Mouse (Mus musculus): ENCODE measurements around the gene Cdh18.
"Not testable (repeated sequence)": the region's sequence is repeated elsewhere in the genome, so short reads cannot be mapped to it uniquely, and the experiment has no call there.

Cdh18 gene

GRCm38 (mm10) chr15:23212068-23212467 is 663.2 kb downstream of the Cdh18 start:
- no peak for DNase-seq (ENCODE audit: low spot score)

DNA sequence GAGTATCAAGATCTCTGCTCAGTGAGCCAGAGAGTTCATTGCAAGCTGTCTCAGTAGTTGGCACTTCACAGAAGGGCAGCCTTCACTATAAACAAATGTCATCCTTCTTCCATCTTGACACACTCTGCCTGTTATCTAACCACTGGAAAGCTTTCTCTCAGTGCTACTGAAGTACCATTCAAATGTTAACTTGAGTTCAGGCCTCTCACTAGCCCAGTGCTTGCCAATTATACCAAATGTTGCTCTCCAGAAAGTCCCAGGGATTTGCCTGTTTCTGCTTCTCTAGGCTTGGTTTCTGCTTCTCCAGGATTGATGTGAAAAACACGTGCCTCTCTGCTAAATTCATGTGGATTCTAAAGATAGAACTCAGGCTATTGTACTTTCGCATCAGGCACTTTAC is 681.8 kb downstream of the Cdh18 start:
- DNase-seq (ENCODE audit: low spot score): no peak

GRCm38 (mm10) chr15:23257751-23258440 is 709.1 kb downstream of the Cdh18 start:
- DNase-seq (ENCODE audit: low spot score): no peak

- DNase-seq (ENCODE audit: low spot score): no peak
Measured at GRCm38 (mm10) chr15:23278421-23278820, 729.6 kb downstream of the Cdh18 start.

DNA sequence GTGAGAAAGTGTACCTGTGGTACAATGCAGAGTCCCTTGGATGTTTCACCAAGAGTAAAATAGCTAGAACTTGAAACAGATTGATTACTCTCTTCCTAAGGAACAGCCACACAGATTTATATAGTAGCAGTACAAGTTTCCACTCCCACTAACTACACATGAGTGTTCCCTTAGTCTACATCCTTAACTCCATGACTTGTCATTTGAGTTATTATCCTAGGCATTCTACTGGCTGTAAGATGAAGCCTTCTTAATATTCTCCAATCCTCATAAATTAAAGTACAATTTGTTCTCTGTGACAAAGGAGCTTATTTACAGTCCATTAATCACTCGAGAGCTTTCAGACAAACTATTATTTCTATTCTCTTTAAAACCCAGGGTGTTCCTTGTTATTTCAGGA is 756.2 kb downstream of the Cdh18 start:
- no peak for DNase-seq (ENCODE audit: low spot score)

- DNase-seq (ENCODE audit: low spot score): no peak
Measured at GRCm38 (mm10) chr15:23316766-23317165, 767.9 kb downstream of the Cdh18 start.

- no peak for DNase-seq (ENCODE audit: low spot score)
Measured at GRCm38 (mm10) chr15:23317409-23317808, 768.6 kb downstream of the Cdh18 start.

GRCm38 (mm10) chr15:23340338-23340737 is 791.5 kb downstream of the Cdh18 start:
- not testable (repeated sequence) for DNase-seq (ENCODE audit: low spot score)

DNA sequence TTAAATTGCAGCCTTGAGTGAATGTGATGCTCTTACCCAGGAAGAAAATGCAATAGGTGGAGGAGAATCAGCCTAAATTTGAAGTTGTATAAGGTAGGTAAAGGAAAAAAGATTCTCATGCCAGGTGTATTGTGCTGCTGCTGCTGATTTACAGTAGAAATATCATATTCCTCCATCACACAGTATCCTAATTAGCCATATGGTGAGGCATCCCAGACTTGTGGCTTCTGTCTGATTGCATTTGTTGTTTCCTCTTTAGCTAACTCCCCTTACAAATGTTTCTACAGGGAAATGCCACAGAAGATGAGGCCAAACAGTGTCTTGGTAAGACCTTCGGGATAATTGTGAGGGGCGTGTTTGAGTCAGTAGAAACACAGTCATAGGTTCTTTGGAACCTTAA is 802.3 kb downstream of the Cdh18 start:
- no peak for DNase-seq (ENCODE audit: low spot score)

DNA sequence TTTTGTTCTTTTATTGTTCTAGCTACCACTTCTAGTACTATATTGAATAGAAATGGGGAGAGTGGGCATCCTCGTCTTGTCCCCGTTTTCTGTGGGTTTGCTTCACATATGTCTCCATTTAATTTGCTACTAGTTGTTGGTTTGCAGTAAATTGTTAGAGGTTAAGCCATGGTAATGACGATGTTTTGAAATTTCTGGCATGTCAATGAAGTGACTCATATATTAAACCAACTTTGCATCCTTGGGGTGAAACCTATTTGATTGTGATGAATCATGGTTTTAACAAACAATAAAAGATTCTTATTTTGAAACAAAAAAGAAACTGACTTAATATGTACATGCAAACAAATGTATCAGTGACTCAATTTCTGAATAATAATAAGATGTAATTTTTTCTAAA is 817.5 kb downstream of the Cdh18 start:
- no peak for DNase-seq (ENCODE audit: low spot score)

GRCm38 (mm10) chr15:23367712-23368111 is 818.9 kb downstream of the Cdh18 start:
- DNase-seq (ENCODE audit: low spot score): no peak

DNA sequence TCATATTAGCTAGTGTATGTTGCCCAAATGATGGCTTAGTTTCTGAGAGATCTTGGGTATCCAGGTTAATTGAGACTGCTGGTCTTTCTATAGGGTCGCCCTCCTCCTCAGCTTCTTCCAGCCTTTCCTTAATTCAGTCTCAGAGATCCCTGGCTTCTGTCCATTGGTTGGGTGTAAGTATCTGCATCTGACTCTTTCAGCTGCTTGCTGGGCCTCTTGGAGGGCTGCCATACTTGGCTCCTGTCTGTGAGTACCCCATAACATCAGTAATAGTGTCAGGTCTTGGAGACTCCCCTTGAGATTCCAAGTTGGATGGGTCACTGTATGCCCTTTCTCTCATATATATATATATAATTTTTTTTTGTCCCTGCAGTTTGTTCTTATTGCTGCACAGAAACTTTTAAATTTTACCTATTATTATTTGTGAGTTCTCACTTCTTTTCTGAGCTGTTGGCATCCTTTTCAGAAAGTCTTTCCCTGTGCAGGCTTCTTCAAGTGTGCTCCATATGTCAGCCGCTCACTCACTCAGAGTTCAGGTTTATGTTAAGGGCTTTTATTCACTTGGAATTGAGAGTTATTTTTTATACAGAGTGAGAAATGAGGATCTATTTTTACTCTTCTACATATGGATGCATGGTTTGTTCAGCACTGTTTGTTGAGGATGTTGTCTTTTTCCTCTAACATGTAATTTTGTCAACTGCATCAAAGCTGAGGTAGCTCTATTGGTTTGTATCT is 829.4 kb downstream of the Cdh18 start:
- no peak for DNase-seq (ENCODE audit: low spot score)

GRCm38 (mm10) chr15:23385816-23386215 is 837.0 kb downstream of the Cdh18 start:
- DNase-seq (ENCODE audit: low spot score): no peak

- no peak for DNase-seq (ENCODE audit: low spot score)
Measured at GRCm38 (mm10) chr15:23396646-23397045, 847.8 kb downstream of the Cdh18 start.

DNA sequence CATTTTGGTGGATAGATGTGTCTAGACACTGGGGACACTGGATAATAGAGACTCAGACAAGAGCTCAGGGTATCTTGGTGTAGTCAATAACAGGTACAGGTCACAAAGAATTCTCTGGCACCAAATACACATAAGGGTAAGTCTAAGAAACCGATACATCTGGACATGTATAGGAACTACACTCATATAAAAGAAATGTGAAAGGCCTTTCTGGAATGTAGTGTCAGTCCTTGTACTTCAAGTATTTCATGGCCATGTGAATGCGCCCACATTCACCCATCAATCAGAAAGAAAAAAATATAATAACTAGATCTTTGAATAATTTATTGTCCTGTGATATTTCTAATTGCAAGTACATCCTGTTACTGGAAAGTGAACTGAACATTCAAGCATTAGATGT is 855.0 kb downstream of the Cdh18 start:
- DNase-seq (ENCODE audit: low spot score): no peak

DNA sequence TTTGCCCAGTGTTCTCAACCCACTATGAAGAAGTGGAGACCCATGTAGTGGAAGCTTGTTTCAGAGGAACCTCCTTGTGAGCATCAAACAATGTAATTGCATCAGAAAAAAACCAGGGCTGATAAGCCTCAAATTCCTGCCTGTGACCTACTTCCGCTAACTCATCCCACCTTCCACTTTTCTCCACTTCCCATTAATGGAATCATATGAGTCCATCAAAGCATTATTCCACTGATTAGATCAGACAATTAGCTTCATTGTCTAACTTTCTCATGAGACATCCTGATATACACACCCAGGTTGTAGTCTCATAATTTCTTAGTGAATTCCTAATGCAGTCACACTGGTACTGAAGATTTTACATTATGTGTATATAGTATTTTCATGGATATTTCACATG is 859.4 kb downstream of the Cdh18 start:
- no peak for DNase-seq (ENCODE audit: low spot score)

DNA sequence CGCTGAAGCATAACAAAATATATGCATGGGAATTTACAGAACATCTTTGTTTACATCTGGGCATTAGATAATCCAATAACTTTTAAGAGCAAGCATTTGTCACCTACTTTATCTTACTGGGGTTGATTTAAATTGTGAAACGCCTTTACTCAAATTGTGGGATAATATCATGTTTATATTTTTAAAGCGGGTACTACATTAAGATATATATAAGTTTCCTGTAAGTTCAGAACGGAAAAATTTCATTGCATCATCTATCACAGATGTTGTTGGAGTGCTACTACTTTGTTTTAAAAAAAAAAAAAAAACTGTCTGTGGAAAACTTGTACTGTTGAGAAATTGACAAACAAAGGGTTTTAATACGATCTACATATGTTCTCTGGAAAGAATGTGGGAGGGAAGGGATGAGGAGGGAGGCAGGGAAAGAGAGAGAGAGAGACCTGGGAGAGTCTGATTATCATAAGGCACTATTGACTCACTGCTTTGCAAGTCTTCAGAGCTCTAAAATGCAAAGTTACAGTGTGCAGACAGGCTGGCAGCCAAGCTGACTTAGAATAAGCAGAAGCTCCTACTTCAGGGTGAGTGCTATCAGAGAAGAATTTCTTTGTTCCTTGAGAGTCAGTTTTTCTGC is 867.7 kb downstream of the Cdh18 start:
- no peak for DNase-seq (ENCODE audit: low spot score)

DNA sequence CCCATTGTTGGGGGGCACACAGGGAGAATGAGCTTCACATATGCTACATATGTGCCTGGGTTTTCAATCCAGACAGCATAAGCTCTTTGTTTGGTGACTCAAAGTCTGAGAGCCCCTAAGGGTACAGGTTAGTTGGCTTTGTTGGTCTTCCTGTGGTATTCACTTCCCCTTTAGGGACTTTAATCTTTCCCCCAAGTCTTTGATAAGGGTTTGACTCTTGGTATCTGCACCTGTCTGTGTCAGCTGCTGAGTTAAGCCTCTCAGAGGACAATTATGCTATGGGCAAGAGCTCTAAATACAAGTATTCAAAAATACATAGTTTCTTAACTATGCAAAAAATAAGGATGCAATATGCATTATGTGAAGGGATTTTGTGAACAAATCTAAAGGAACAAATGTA is 869.3 kb downstream of the Cdh18 start:
- DNase-seq (ENCODE audit: low spot score): no peak

GRCm38 (mm10) chr15:23420010-23420409 is 871.2 kb downstream of the Cdh18 start:
- no peak for DNase-seq (ENCODE audit: low spot score)

DNA sequence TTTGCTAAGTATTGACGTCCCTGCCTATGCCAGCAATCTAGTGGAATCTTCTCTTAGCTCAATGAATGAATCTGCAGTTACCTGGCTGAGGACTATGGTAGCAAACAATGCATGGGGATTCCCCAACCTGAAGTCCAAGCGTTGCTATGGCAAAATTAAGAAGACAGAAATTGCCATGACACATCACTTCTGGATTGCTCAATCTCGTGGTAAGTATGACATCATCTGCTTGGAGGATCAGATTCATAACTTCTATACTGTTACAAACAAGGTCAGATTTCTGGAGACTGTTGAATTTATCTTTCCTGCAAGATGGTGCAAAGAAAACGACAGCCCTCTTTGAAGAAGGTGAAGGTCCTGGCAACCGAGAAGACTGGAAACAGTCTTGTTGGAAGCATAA is 881.2 kb downstream of the Cdh18 start:
- DNase-seq (ENCODE audit: low spot score): no peak

DNA sequence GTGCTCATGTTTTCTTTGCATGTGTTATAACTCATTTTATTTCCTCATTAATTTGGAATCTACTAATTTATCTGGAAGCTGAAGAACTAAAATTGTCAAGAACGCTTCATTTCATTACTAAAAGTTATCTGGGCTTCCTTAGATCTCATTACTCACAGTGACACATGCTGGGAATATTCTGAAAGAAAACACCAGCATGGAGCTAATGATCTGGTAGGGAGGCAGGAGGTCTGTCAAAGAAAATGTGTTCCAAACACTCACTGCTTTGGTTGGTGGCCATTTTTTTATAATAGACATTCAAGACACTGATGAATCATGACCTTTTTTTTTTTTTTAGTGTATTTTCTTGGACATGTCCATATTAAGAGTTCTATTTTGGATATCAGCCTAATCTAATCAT is 899.7 kb downstream of the Cdh18 start:
- DNase-seq (ENCODE audit: low spot score): no peak

DNA sequence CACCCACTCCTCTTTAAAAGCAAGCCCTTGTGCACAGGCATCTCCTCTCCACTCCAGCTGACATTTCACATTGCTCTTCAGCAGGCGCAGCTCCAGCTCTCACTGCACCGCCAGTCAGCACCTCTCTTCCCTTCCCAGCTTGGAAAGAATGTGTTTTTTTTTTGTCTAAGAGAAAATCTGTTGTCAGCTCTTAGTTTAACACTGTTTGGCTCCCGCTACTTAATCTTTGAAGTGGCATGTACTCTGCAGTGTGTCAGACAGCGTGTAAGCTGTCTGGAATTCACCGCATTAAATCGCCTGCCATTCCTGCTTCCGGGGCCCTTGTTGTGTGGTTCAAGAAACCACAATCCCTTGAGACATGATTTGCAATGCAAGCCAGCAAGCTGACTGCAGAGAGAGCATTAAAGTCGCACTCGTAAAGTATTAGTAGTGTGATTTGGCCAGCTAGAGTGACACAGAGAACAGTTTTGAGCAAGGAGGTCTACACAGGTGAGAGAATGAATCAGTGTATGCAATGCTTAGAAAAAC is 903.3 kb downstream of the Cdh18 start:
- DNase-seq (ENCODE audit: low spot score): peak; percentile 26

DNA sequence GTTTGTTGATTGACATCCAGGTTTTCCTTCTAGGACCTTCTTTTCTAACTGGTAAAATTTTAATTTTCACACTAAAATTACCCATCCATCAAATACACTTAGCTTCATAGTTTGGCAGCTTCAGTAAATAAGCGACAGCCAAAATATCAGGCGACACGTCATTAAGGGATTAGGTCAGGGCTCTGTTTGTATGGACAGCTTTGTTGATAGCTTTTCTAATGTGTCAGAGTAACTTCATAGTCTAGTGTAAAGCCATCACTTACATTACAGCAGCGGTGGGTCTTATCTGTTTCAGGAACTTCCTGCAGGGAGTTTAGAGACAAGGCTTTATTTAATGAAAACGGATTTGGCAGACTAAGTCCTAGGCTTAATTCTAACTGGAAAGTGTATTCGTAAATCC is 904.5 kb downstream of the Cdh18 start:
- no peak for DNase-seq (ENCODE audit: low spot score)

All from embryo, embryonic 10.5 days (tissue).